8 mouse cellular contexts compared by ENCODE assay signal in genomic region chr11:102082322-102082721, GRCm38 (mm10). TPM values are rescaled to one million over a fixed set of nuclear protein-coding genes. Genes with fewer than 3 reads are reported as not detected.
DNase-seq lines count a peak whose midpoint lies in the region; ATAC-seq lines count a peak whose summit lies in the region.

No protein-coding gene starts in this region.

- peak overlapping the region; percentile 59; the same call in 1 of the 2 replicates for H3K27ac ChIP-seq in hindbrain, embryonic 14.5 days
- H3K27ac ChIP-seq in lung, embryonic 16.5 days (ENCODE audit: low read length) = no peak overlapping the region

- DNase-seq in adrenal gland, adult 18-20 months (ENCODE audit: low spot score in 2 of 2) = peak; percentile 55 to 59
- DNase-seq in cerebellum, postnatal 14 days = peak; percentile 62 to 64
- DNase-seq in frontal cortex, postnatal 36 days (ENCODE audit: low spot score in 2 of 2) = peak; percentile 69 to 71
- DNase-seq in hindbrain, embryonic 14.5 days (ENCODE audit: low spot score) = peak; percentile 80
- peak; percentile 76 to 83 for DNase-seq in layer of hippocampus, postnatal 36 days
- DNase-seq in retina, embryonic 14.5 days (ENCODE audit: low spot score) = peak; percentile 90
- DNase-seq in T-cell, adult 2 months (ENCODE audit: low spot score) = no peak

- whole genome bisulfite sequencing in hindbrain, embryonic 14.5 days = 1% methylated on average over 18 of the region's 18 CpGs
- WGBS in lung, embryonic 16.5 days = under 1% methylated on average over 18 of the region's 18 CpGs

- H3K36me3 ChIP-seq in hindbrain, embryonic 14.5 days (replicated peaks; ENCODE audit: control insufficient read depth, insufficient read depth) = peaks cover 25% of the 10 kb centered on the region
- H3K36me3 ChIP-seq in lung, embryonic 16.5 days (ENCODE audit: control insufficient read depth, insufficient read depth, low read length) = no peaks in the 10 kb centered on the region

- H3K9me3 ChIP-seq in hindbrain, embryonic 14.5 days (ENCODE audit: control insufficient read depth, low read length) = no peaks in the 10 kb centered on the region
- no peaks in the 10 kb centered on the region for H3K9me3 ChIP-seq in lung, embryonic 16.5 days (ENCODE audit: control insufficient read depth, low read length)

- H3K9ac ChIP-seq in hindbrain, embryonic 14.5 days = peak overlapping the region; percentile 63
- peak overlapping the region; percentile 60 for H3K9ac ChIP-seq in lung, embryonic 16.5 days (ENCODE audit: low read length)

- no peaks in the 10 kb centered on the region for H3K27me3 ChIP-seq in hindbrain, embryonic 14.5 days (ENCODE audit: control insufficient read depth, insufficient read depth, low read length)
- H3K27me3 ChIP-seq in lung, embryonic 16.5 days (ENCODE audit: control insufficient read depth, insufficient read depth, low read depth, low read length) = no peaks in the 10 kb centered on the region

- H3K4me2 ChIP-seq in hindbrain, embryonic 14.5 days (replicated peaks) = peak overlapping the region; percentile 83
- H3K4me2 ChIP-seq in lung, embryonic 16.5 days (ENCODE audit: low read depth, low read length) = peak overlapping the region; percentile 65

- H3K4me1 ChIP-seq in hindbrain, embryonic 14.5 days (replicated peaks; ENCODE audit: control insufficient read depth, insufficient read depth, low read length) = peaks cover 32% of the 10 kb centered on the region
- peaks cover 18% of the 10 kb centered on the region for H3K4me1 ChIP-seq in lung, embryonic 16.5 days (replicated peaks; ENCODE audit: control insufficient read depth, insufficient read depth, low read length)

- H3K4me3 ChIP-seq in hindbrain, embryonic 14.5 days (replicated peaks; ENCODE audit: low read length) = peak overlapping the region; percentile 34
- H3K4me3 ChIP-seq in lung, embryonic 16.5 days (ENCODE audit: low read length) = peak overlapping the region; percentile 36

- ATAC-seq in hindbrain, embryonic 14.5 days (ENCODE audit: low FRiP score) = peak; percentile 83
- peak; percentile 91 for ATAC-seq in lung, embryonic 16.5 days (ENCODE audit: low read depth)

RNA-seq across cellular contexts. Expression of gene Mpp2, which starts 6.0 kb away (rescaled TPM):
- total RNA-seq in adrenal gland, adult 18-20 months (2021) = 10 to 100 TPM in 1 of 2 experiments, 1 to 10 TPM in 1; 8.8 to 13.0 TPM
- polyA plus RNA-seq in hindbrain, embryonic 14.5 days (2014; fragmentation: Nextera tagmentation; extraction: Ambion mirVana) = 24.3 and 24.6 TPM in 2 replicates
- 100 to 1,000 TPM; 138 to 139 TPM for total RNA-seq in layer of hippocampus, postnatal 36 days (2021)
- 6.1 and 6.4 TPM in 2 replicates for polyA plus RNA-seq in lung, embryonic 16.5 days (2015; fragmentation: Nextera tagmentation; extraction: Ambion mirVana)

RNA-seq across cellular contexts. Expression of gene Ppy, which starts 18.8 kb away (rescaled TPM):
- not detected for total RNA-seq in adrenal gland, adult 18-20 months (2021)
- polyA plus RNA-seq in hindbrain, embryonic 14.5 days (2014; fragmentation: Nextera tagmentation; extraction: Ambion mirVana) = not detected in 2 replicates
- not detected for total RNA-seq in layer of hippocampus, postnatal 36 days (2021)
- not detected in 2 replicates for polyA plus RNA-seq in lung, embryonic 16.5 days (2015; fragmentation: Nextera tagmentation; extraction: Ambion mirVana)

RNA-seq across cellular contexts. Expression of gene Pyy, which starts 25.3 kb away (rescaled TPM):
- not detected for total RNA-seq in adrenal gland, adult 18-20 months (2021)
- 4.3 and 4.4 TPM in 2 replicates for polyA plus RNA-seq in hindbrain, embryonic 14.5 days (2014; fragmentation: Nextera tagmentation; extraction: Ambion mirVana)
- not detected for total RNA-seq in layer of hippocampus, postnatal 36 days (2021)
- not detected in 2 replicates for polyA plus RNA-seq in lung, embryonic 16.5 days (2015; fragmentation: Nextera tagmentation; extraction: Ambion mirVana)

RNA-seq across cellular contexts. Expression of gene Cd300lg, which starts 41.0 kb away (rescaled TPM):
- 10 to 100 TPM; 32.4 to 33.4 TPM for total RNA-seq in adrenal gland, adult 18-20 months (2021)
- polyA plus RNA-seq in hindbrain, embryonic 14.5 days (2014; fragmentation: Nextera tagmentation; extraction: Ambion mirVana) = 0.27 TPM in 1 of 2 replicates, not detected in the other
- total RNA-seq in layer of hippocampus, postnatal 36 days (2021) = not detected
- 0.74 and 1.1 TPM in 2 replicates for polyA plus RNA-seq in lung, embryonic 16.5 days (2015; fragmentation: Nextera tagmentation; extraction: Ambion mirVana)

RNA-seq across cellular contexts. Expression of gene Mpp3, which starts 54.1 kb away (rescaled TPM):
- total RNA-seq in adrenal gland, adult 18-20 months (2021) = 10 to 100 TPM; 10.8 to 20.2 TPM
- 53.5 and 57.2 TPM in 2 replicates for polyA plus RNA-seq in hindbrain, embryonic 14.5 days (2014; fragmentation: Nextera tagmentation; extraction: Ambion mirVana)
- total RNA-seq in layer of hippocampus, postnatal 36 days (2021) = 10 to 100 TPM; 88.5 to 90.2 TPM
- 3.7 and 4.1 TPM in 2 replicates for polyA plus RNA-seq in lung, embryonic 16.5 days (2015; fragmentation: Nextera tagmentation; extraction: Ambion mirVana)

Comparison
In these comparisons a context has a peak if more than half of its experiments do, and no peak if none do; other contexts are left out.
1. RNA of gene Mpp2, which starts 6.0 kb away (total RNA-seq): 138 to 139 TPM in layer of hippocampus, postnatal 36 days; 8.8 to 13.0 TPM in adrenal gland, adult 18-20 months; every median in the first group is over 4 times any median in the second.